In genomic region chr2:101986344-101987087, GRCm38 (mm10) we compare ENCODE assay signal across 12 mouse cellular contexts.
DNase-seq lines count a peak whose midpoint lies in the region; ATAC-seq lines count a peak whose summit lies in the region.
"Had no signal": no experiment of that assay in that cellular context is flagged by ENCODE, and none has a peak within 500 bp of the region (broad histone marks: within the 10 kb centered on the region; RNA-seq: fewer than 3 reads in every experiment).

No protein-coding gene starts in this region.

- no peaks in the 10 kb centered on the region for H3K27me3 ChIP-seq in heart, embryonic 12.5 days (replicated peaks)
- H3K27me3 ChIP-seq in limb, embryonic 13.5 days = no peaks in the 10 kb centered on the region
- H3K27me3 ChIP-seq in limb, embryonic 10.5 days (ENCODE audit: low read depth, poor library complexity, severe bottlenecking) = no peaks in the 10 kb centered on the region
- H3K27me3 ChIP-seq: midbrain, embryonic 12.5 days; neural tube, embryonic 13.5 days had no signal

- H3K4me3 ChIP-seq in heart, embryonic 12.5 days = no peak overlapping the region
- no peak overlapping the region for H3K4me3 ChIP-seq in limb, embryonic 13.5 days
- no peak overlapping the region for H3K4me3 ChIP-seq in limb, embryonic 10.5 days
- H3K4me3 ChIP-seq: midbrain, embryonic 12.5 days; neural tube, embryonic 13.5 days had no signal

- no peak overlapping the region for H3K9ac ChIP-seq in heart, embryonic 12.5 days
- H3K9ac ChIP-seq in limb, embryonic 13.5 days = no peak overlapping the region
- H3K9ac ChIP-seq: midbrain, embryonic 12.5 days; neural tube, embryonic 13.5 days had no signal

- no peak overlapping the region for H3K4me2 ChIP-seq in heart, embryonic 12.5 days
- no peak overlapping the region for H3K4me2 ChIP-seq in limb, embryonic 13.5 days (replicated peaks)
- H3K4me2 ChIP-seq: midbrain, embryonic 12.5 days; neural tube, embryonic 13.5 days had no signal

- no peaks in the 10 kb centered on the region for H3K36me3 ChIP-seq in heart, embryonic 12.5 days
- no peaks in the 10 kb centered on the region for H3K36me3 ChIP-seq in limb, embryonic 13.5 days
- no peaks in the 10 kb centered on the region for H3K36me3 ChIP-seq in limb, embryonic 10.5 days
- H3K36me3 ChIP-seq: midbrain, embryonic 12.5 days; neural tube, embryonic 13.5 days had no signal

- no peak for ATAC-seq in heart, embryonic 12.5 days (ENCODE audit: insufficient number of reproducible peaks, low FRiP score)
- ATAC-seq in limb, embryonic 13.5 days (ENCODE audit: low FRiP score, low read depth) = no peak

- DNase-seq in heart, adult 8-10 months (ENCODE audit: low spot score) = no peak
- DNase-seq in limb, embryonic 10.5 days (ENCODE audit: low spot score) = no peak
- DNase-seq in Muller cell, postnatal 12 days (ENCODE audit: inconsistent ontology term) = peak; percentile 97
- DNase-seq in adrenal gland, postnatal 36 days = peak; percentile 24 to 51
- DNase-seq in retina, postnatal 1 day = no peak
- DNase-seq: cerebellum, postnatal 36 days; kidney, postnatal 10 days; lung, postnatal 10 days had no signal

- WGBS in heart, embryonic 12.5 days = 54% methylated on average over 3 of the region's 3 CpGs
- 89% methylated on average over 3 of the region's 3 CpGs for WGBS in limb, embryonic 13.5 days
- 88% methylated on average over 3 of the region's 3 CpGs for WGBS in limb, embryonic 10.5 days

- peaks cover 63% of the 10 kb centered on the region for H3K4me1 ChIP-seq in heart, embryonic 12.5 days (replicated peaks)
- H3K4me1 ChIP-seq in limb, embryonic 13.5 days = peaks cover 58% of the 10 kb centered on the region
- peaks cover 42% of the 10 kb centered on the region for H3K4me1 ChIP-seq in limb, embryonic 10.5 days

- H3K9me3 ChIP-seq in heart, embryonic 12.5 days (replicated peaks) = no peaks in the 10 kb centered on the region
- H3K9me3 ChIP-seq in limb, embryonic 13.5 days = no peaks in the 10 kb centered on the region
- no peaks in the 10 kb centered on the region for H3K9me3 ChIP-seq in limb, embryonic 10.5 days (replicated peaks)
- H3K9me3 ChIP-seq: midbrain, embryonic 12.5 days; neural tube, embryonic 13.5 days had no signal

- H3K27ac ChIP-seq in heart, embryonic 12.5 days (ENCODE audit: poor library complexity, severe bottlenecking) = peak overlapping the region; percentile 45; the same call in 1 of the 2 replicates
- H3K27ac ChIP-seq in limb, embryonic 13.5 days = peak overlapping the region; percentile 44; the same call in 1 of the 2 replicates
- H3K27ac ChIP-seq in limb, embryonic 10.5 days = no peak overlapping the region
- H3K27ac ChIP-seq: midbrain, embryonic 12.5 days; neural tube, embryonic 13.5 days had no signal

Comparison
In these comparisons a context has a peak if more than half of its experiments do, and no peak if none do; other contexts are left out.
1. DNase-seq: peak in Muller cell, postnatal 12 days (single experiment) and adrenal gland, postnatal 36 days (2 of 2); none in heart, adult 8-10 months (single experiment), limb, embryonic 10.5 days (single experiment) and retina, postnatal 1 day (single experiment).